Mouse (Mus musculus) neural tube, embryonic 12.5 days (tissue): ENCODE measurements around the gene Arl15. TPM values are rescaled to one million over a fixed set of nuclear protein-coding genes. Genes with fewer than 3 reads are reported as not detected.

Experiments
- ATAC-seq: fragments of 200-750 bp; cut with Nextera tagmentation; 2 replicates; pipeline ENCODE4 v1.8.0; 2017; ENCODE audit warnings: low read depth, mild to moderate bottlenecking, moderate TSS enrichment, moderate library complexity; ENCODE audit not compliant: low FRiP score
- H3K27ac ChIP-seq: fragments of 300-500 bp; sonication (generic); 2 replicates; pipeline ENCODE4 v1.5.1; 2016
- H3K27me3 ChIP-seq: fragments of 300-500 bp; sonication (generic); replicated peaks from 2 replicates; pipeline ENCODE4 v1.6.1; 2016; ENCODE audit warnings: mild to moderate bottlenecking
- H3K36me3 ChIP-seq: fragments of 300-500 bp; sonication (generic); 2 replicates; pipeline ENCODE4 v1.6.1; 2016; ENCODE audit warnings: mild to moderate bottlenecking
- H3K4me1 ChIP-seq: fragments of 300-500 bp; sonication (generic); 2 replicates; pipeline ENCODE4 v1.6.1; 2016
- H3K4me2 ChIP-seq: fragments of 300-500 bp; sonication (generic); replicated peaks from 2 replicates; pipeline ENCODE4 v1.6.1; 2016; ENCODE audit warnings: mild to moderate bottlenecking
- H3K4me3 ChIP-seq: fragments of 300-500 bp; sonication (generic); 2 replicates; pipeline ENCODE4 v1.5.1; 2016
- H3K9ac ChIP-seq: fragments of 300-500 bp; sonication (generic); 2 replicates; pipeline ENCODE4 v1.6.1; 2016; ENCODE audit warnings: mild to moderate bottlenecking
- H3K9me3 ChIP-seq: fragments of 300-500 bp; sonication (generic); 2 replicates; pipeline ENCODE4 v1.6.1; 2016; ENCODE audit warnings: mild to moderate bottlenecking
- WGBS: fragments of 180-500 bp; shearing (Covaris S2); methylation state at CpG from one replicate; pipeline ENCODE4 v1.1.7; 2016; 5-methylcytosine and 5-hydroxymethylcytosine counted together
- polyA plus RNA-seq: library from polyadenylated mRNA; unstranded; fragments of >200 nt; fragmentation: Nextera tagmentation; extraction: Ambion mirVana; gene quantifications from 2 replicates; pipeline ENCODE4 v1.2.1, GENCODE M21; 2016

The Arl15 gene
- polyA plus RNA-seq, 1 experiment from 2014 or later = 13.1 TPM

DNA sequence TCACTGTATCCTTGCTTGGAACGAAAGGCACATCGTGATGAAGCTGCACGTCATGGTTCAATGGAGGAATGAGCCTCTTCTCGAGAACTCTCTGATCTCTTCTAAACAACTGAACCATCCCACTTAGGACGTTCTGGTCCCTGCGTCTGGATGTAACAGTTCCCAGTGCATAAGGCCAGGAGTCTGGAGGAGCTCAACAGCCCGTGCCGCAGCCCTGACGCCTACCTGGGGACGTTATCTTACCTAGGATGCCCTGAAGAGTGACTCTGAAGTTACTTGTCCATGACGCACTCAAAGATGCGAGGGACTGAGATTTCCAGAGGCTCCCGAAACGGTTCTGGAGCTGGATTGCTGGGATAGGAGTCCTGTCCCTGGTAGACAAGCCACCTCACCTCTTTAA, 121.4 kb downstream of the Arl15 start:
- 90% methylated on average over 14 of the region's 14 CpGs for WGBS
- Histone ChIP-seq H3K9ac (no peak overlapping the region), H3K27ac (no peak overlapping the region), H3K27me3 (no peaks in the 10 kb centered on the region), H3K9me3 (no peaks in the 10 kb centered on the region), H3K4me2 (no peak overlapping the region), H3K4me1 (peaks cover 33% of the 10 kb centered on the region), H3K36me3 (no peaks in the 10 kb centered on the region), H3K4me3 (no peak overlapping the region)
- no peak for ATAC-seq

GRCm38 (mm10) chr13:113916761-113917160, 122.5 kb downstream of the Arl15 start:
- H3K9ac ChIP-seq = no peak overlapping the region
- no peak for ATAC-seq
- H3K4me1 ChIP-seq = peaks cover 33% of the 10 kb centered on the region
- H3K36me3 ChIP-seq = no peaks in the 10 kb centered on the region
- H3K4me3 ChIP-seq = no peak overlapping the region
- no peak overlapping the region for H3K27ac ChIP-seq
- H3K27me3 ChIP-seq = no peaks in the 10 kb centered on the region
- H3K4me2 ChIP-seq = no peak overlapping the region
- no peaks in the 10 kb centered on the region for H3K9me3 ChIP-seq
- 77% methylated on average over 5 of the region's 5 CpGs for WGBS

- 34% methylated on average over 6 of the region's 6 CpGs for WGBS
- Histone ChIP-seq H3K9ac (no peak overlapping the region; the same call in 1 of the 2 replicates), H3K36me3 (no peaks in the 10 kb centered on the region), H3K9me3 (no peaks in the 10 kb centered on the region), H3K4me1 (peaks cover 29% of the 10 kb centered on the region), H3K27me3 (no peaks in the 10 kb centered on the region), H3K4me3 (no peak overlapping the region), H3K4me2 (peak overlapping the region; percentile 50; the same call in 1 of the 2 replicates), H3K27ac (peak overlapping the region; percentile 63; the same call in 1 of the 2 replicates)
- ATAC-seq = peak; percentile 11; the same call in 1 of the 2 replicates
These were observed 123.1 kb downstream of the Arl15 start for GRCm38 (mm10) chr13:113917376-113917775.

DNA sequence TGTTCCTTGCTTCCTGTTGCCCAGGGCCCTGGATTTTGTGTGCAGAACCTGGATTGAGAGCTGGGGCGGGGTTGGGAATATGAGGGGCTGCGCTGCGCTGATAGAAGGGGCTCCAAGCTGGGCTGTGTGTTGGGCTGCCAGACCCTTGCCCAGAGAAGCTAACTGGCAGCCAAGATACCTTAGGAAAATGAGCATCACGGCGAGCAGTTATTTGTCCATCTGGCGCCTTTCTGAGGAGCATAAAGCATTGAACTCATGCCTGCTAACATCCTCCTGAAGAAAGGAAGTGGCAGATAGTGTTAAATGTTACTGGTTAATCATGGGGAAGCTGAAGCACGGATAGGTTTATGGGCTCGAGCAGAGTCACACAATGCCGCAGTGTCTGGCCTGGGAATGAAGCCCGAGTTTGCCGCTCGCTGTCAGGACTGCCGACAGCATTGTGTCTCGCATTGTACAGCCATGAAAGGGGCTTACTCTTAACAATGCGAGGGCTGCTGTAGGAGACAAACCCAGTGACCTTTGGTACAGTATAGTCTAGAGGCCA, 123.6 kb downstream of the Arl15 start:
- WGBS = 19% methylated on average over 15 of the region's 15 CpGs

DNA sequence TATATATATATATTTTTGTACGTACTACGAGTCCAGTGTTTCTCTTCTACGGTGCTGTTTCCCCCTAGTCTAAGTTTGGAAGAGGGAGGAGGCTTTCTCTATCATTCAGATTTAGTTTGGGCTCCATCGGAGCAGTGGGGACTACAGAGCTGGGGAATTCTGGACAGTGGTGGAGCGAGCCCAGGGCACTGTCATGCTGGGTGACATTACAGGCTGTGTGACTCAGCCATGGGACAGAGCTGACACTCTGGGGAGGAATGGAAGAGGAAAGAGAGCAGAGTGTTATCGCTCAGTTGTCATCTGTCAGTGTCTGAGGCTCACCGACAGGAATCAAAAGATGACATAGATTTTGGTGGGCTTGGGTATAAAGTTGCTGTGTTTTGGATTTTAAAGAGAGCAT, 124.4 kb downstream of the Arl15 start:
- 48% methylated on average over 7 of the region's 7 CpGs for WGBS
- H3K4me1 ChIP-seq = peaks cover 29% of the 10 kb centered on the region
- H3K36me3 ChIP-seq = no peaks in the 10 kb centered on the region
- H3K27me3 ChIP-seq = no peaks in the 10 kb centered on the region
- no peak overlapping the region for H3K9ac ChIP-seq
- H3K4me3 ChIP-seq = no peak overlapping the region
- peak; percentile 42; the same call in 1 of the 2 replicates for ATAC-seq
- H3K27ac ChIP-seq = no peak overlapping the region
- H3K9me3 ChIP-seq = no peaks in the 10 kb centered on the region
- H3K4me2 ChIP-seq = peak overlapping the region; percentile 50; the same call in 1 of the 2 replicates

More for the DNA sequence above, 123.6 kb downstream of the Arl15 start:
- Histone ChIP-seq H3K4me3 (no peak overlapping the region), H3K27me3 (no peaks in the 10 kb centered on the region), H3K36me3 (no peaks in the 10 kb centered on the region), H3K27ac (peak overlapping the region; percentile 63; the same call in 1 of the 2 replicates), H3K4me2 (peak overlapping the region; percentile 50), H3K9me3 (no peaks in the 10 kb centered on the region), H3K9ac (no peak overlapping the region; the same call in 1 of the 2 replicates), H3K4me1 (peaks cover 29% of the 10 kb centered on the region)
- peak; percentile 91 for ATAC-seq

- Histone ChIP-seq H3K36me3 (no peaks in the 10 kb centered on the region), H3K4me3 (no peak overlapping the region), H3K9me3 (no peaks in the 10 kb centered on the region), H3K27ac (no peak overlapping the region), H3K4me1 (no peaks in the 10 kb centered on the region; the same call in 1 of the 2 replicates), H3K4me2 (no peak overlapping the region), H3K27me3 (peaks cover 4% of the 10 kb centered on the region; the same call in 1 of the 2 replicates), H3K9ac (no peak overlapping the region)
- 85% methylated on average over 4 of the region's 4 CpGs for WGBS
- no peak for ATAC-seq
These were observed 141.4 kb downstream of the Arl15 start for GRCm38 (mm10) chr13:113935697-113936096.

DNA sequence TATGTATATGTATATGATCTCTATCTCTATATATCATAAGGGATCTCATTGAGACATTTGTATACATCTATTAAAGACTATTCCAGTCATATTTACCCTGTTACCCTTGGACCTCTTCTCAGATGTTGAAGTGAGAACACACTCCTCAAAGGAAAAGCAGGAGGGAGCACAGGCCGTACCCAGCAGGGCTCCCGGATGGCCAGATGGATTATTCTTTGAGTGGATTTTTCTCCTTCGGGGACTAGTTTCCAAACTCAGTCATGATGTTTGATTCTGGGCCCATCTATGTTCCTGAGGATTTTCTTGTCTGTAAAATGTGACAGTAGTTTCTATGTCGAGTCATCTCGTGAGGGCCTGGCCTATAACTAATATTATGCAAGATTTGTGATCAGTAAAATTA, 142.9 kb downstream of the Arl15 start:
- Histone ChIP-seq H3K27ac (no peak overlapping the region), H3K9me3 (no peaks in the 10 kb centered on the region), H3K4me2 (no peak overlapping the region), H3K9ac (no peak overlapping the region), H3K4me3 (no peak overlapping the region), H3K4me1 (no peaks in the 10 kb centered on the region; the same call in 1 of the 2 replicates), H3K36me3 (no peaks in the 10 kb centered on the region), H3K27me3 (peaks cover 4% of the 10 kb centered on the region; the same call in 1 of the 2 replicates)
- 92% methylated on average over 5 of the region's 5 CpGs for WGBS
- ATAC-seq = no peak

DNA sequence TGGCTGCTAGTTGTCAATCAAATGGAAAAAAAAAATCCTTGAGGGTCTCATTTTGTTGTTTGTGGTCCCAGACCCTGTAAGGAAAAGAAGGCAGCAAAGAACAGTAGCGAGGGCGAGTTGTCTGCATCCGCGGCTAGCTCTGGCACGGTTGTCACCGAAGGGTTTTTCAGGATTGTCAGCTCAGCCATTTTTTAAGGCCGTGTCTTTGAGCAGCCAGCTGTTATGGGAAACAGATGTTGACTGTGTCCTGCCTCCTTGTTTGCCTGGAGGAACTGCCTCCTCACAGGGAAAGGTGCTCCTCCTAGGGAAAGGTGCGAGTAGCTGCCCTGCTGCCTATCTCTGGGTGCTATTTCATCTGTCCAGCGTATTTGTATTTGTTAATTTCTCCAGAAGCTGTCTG, 144.3 kb downstream of the Arl15 start:
- H3K4me2 ChIP-seq = no peak overlapping the region
- 79% methylated on average over 9 of the region's 9 CpGs for WGBS
- H3K36me3 ChIP-seq = no peaks in the 10 kb centered on the region
- no peaks in the 10 kb centered on the region for H3K9me3 ChIP-seq
- H3K27me3 ChIP-seq = peaks cover 4% of the 10 kb centered on the region; the same call in 1 of the 2 replicates
- H3K4me1 ChIP-seq = no peaks in the 10 kb centered on the region; the same call in 1 of the 2 replicates
- H3K9ac ChIP-seq = no peak overlapping the region
- H3K4me3 ChIP-seq = no peak overlapping the region
- no peak overlapping the region for H3K27ac ChIP-seq
- ATAC-seq = no peak

- no peak for ATAC-seq
- H3K4me2 ChIP-seq = no peak overlapping the region
- H3K4me3 ChIP-seq = no peak overlapping the region
- no peaks in the 10 kb centered on the region for H3K9me3 ChIP-seq
- H3K27ac ChIP-seq = no peak overlapping the region
- no peaks in the 10 kb centered on the region for H3K36me3 ChIP-seq
- no peaks in the 10 kb centered on the region; the same call in 1 of the 2 replicates for H3K4me1 ChIP-seq
- WGBS = 94% methylated on average over 10 of the region's 10 CpGs
- H3K9ac ChIP-seq = no peak overlapping the region
- peaks cover 4% of the 10 kb centered on the region; the same call in 1 of the 2 replicates for H3K27me3 ChIP-seq
These were observed 144.8 kb downstream of the Arl15 start for GRCm38 (mm10) chr13:113939097-113939496.

GRCm38 (mm10) chr13:113939681-113940080, 145.4 kb downstream of the Arl15 start:
- H3K4me1 ChIP-seq = no peaks in the 10 kb centered on the region; the same call in 1 of the 2 replicates
- H3K27ac ChIP-seq = no peak overlapping the region
- WGBS = 89% methylated on average over 3 of the region's 3 CpGs
- no peak overlapping the region for H3K9ac ChIP-seq
- H3K9me3 ChIP-seq = no peaks in the 10 kb centered on the region
- H3K4me2 ChIP-seq = no peak overlapping the region
- H3K27me3 ChIP-seq = peaks cover 4% of the 10 kb centered on the region; the same call in 1 of the 2 replicates
- no peak for ATAC-seq
- no peaks in the 10 kb centered on the region for H3K36me3 ChIP-seq
- H3K4me3 ChIP-seq = no peak overlapping the region

DNA sequence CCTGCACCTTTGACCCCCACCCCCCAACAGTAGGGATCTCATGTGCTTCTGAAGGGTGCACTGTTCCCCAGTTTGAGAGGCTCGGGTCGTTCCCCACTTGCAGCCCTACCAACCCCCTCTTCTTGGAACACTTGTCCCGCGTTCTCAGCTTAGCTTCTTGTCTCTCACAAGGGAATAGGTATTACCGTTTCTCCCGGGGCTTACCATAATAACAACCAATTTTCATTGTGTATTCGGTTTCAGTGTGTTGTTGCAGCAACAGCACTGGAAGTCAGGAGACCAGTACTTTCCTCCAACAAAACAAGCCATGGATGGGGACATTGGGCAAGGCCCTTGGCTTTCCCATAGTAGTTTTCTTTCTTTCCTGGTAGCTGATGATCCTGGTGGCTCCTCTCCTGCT, 145.8 kb downstream of the Arl15 start:
- Histone ChIP-seq H3K36me3 (no peaks in the 10 kb centered on the region), H3K4me2 (no peak overlapping the region), H3K27me3 (peaks cover 4% of the 10 kb centered on the region; the same call in 1 of the 2 replicates), H3K9ac (no peak overlapping the region), H3K4me3 (no peak overlapping the region), H3K27ac (no peak overlapping the region), H3K9me3 (no peaks in the 10 kb centered on the region), H3K4me1 (no peaks in the 10 kb centered on the region)
- WGBS = 92% methylated on average over 7 of the region's 7 CpGs
- no peak for ATAC-seq

DNA sequence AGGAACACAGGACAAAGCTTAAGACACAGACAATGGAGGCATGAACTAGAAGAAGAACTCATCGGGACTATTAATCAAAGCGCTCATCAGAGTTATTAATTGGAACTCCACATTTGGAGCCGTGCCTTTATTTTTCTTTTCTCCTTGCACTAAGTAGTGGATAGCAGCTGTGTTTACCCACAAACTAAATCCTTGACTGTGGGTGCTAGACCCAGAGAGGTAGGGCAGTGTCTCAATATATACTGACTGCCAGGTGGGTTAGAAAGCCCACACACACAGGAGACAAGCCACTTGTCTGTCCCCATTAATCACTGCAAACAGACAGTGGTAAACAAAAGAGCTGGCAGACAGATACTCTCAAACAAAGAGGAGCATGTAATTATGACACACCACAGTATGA, 147.6 kb downstream of the Arl15 start:
- H3K9ac ChIP-seq = no peak overlapping the region
- no peak for ATAC-seq
- H3K27me3 ChIP-seq = no peaks in the 10 kb centered on the region; the same call in 1 of the 2 replicates
- whole genome bisulfite sequencing = 76% methylated on average over 3 of the region's 3 CpGs
- H3K27ac ChIP-seq = no peak overlapping the region
- no peak overlapping the region for H3K4me2 ChIP-seq
- H3K4me1 ChIP-seq = no peaks in the 10 kb centered on the region
- H3K9me3 ChIP-seq = no peaks in the 10 kb centered on the region
- H3K36me3 ChIP-seq = no peaks in the 10 kb centered on the region
- H3K4me3 ChIP-seq = no peak overlapping the region

- no peaks in the 10 kb centered on the region for H3K36me3 ChIP-seq
- H3K27me3 ChIP-seq = no peaks in the 10 kb centered on the region
- no peak for ATAC-seq
- 70% methylated on average over 4 of the region's 4 CpGs for WGBS
- H3K27ac ChIP-seq = no peak overlapping the region
- H3K9me3 ChIP-seq = no peaks in the 10 kb centered on the region
- no peak overlapping the region for H3K9ac ChIP-seq
- H3K4me1 ChIP-seq = peaks cover 5% of the 10 kb centered on the region; the same call in 1 of the 2 replicates
- H3K4me2 ChIP-seq = no peak overlapping the region
- no peak overlapping the region for H3K4me3 ChIP-seq
These were observed 153.2 kb downstream of the Arl15 start for GRCm38 (mm10) chr13:113947546-113947945.
